Mouse (Mus musculus): ENCODE measurements around the gene Zfp646.

Zfp646 gene

GRCm38 (mm10) chr7:127919290-127919689 is 43.3 kb downstream of the Zfp646 start:
- DNase-seq (ENCODE audit: low spot score): no peak

- DNase-seq (ENCODE audit: low spot score): peak; percentile 57
Observed at GRCm38 (mm10) chr7:127921516-127921915, 45.5 kb downstream of the Zfp646 start.

DNA sequence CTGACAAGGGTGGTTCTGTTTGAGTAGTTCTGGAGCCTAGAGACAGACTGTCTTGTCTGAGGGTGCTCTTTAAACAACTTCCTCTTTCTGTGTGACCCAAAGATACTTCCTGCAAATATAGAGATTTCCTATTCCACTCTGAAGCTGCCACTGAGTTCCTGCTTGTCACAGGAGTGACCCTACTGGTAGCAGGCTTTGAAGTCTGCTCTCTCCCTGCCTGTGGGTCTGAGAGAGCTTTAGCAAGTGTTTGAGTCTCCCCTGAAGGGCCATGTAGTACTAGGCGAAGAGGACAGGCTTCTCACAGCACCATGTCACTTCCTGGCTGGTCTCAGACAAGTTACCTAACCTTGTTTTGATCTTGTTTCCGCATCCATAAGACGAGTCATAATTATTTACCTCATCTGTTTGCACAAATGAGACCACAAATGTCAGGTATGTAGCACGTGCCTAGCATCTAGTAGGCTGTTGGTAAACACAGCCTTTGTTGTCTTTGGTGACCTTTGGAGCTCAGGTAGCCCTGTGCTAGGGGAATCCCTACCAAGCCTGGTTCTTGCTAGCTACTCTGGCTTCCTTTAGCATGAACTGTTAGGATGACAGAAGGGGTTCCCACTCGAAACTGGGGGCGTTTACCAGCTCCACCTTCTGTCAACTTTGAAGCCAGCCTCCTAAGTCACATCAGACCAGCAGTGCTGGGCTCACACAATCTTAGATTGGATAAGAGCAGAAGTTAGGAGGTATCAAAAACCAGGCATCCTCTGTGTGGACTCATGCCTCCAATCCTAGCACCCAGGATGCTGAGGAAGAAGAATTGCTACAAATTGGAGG is 46.6 kb downstream of the Zfp646 start:
- DNase-seq (ENCODE audit: low spot score): no peak

GRCm38 (mm10) chr7:127923714-127924113 is 47.7 kb downstream of the Zfp646 start:
- no peak for DNase-seq (ENCODE audit: low spot score)

GRCm38 (mm10) chr7:127925252-127925651 is 49.2 kb downstream of the Zfp646 start:
- DNase-seq (ENCODE audit: low spot score): peak; percentile 38

- no peak for DNase-seq (ENCODE audit: low spot score)
Observed at GRCm38 (mm10) chr7:127926066-127926465, 50.0 kb downstream of the Zfp646 start.

DNA sequence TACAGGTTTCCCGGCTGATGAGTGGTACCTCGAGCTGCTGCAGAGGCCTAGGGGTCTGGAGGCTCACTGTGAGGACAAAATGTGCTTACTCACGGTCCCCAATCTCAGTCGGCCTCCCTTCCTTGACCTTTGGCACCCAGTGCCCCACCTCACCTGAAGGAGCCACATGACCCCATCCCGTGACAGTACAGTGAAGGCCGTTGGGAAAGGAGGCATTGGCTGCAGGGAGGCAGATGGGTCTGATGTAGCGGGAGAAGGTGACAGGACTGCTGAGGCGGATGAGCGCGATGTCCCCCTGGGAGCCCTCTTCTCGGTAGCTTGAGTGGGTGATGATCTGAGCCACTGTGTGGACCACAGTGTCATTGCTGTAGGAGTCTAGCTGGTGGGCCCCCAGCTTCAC is 50.8 kb downstream of the Zfp646 start:
- DNase-seq (ENCODE audit: low spot score): no peak

GRCm38 (mm10) chr7:127927726-127928125 is 51.7 kb downstream of the Zfp646 start:
- DNase-seq (ENCODE audit: low spot score): no peak

- DNase-seq (ENCODE audit: low spot score): no peak
Observed at GRCm38 (mm10) chr7:127928596-127928995, 52.6 kb downstream of the Zfp646 start.

GRCm38 (mm10) chr7:127929923-127930322 is 53.9 kb downstream of the Zfp646 start, which contains the start of gene Prss8:
TSS of gene Prss8 (minus strand) at chr7:127930104.
- DNase-seq (ENCODE audit: low spot score): peak; percentile 31

DNA sequence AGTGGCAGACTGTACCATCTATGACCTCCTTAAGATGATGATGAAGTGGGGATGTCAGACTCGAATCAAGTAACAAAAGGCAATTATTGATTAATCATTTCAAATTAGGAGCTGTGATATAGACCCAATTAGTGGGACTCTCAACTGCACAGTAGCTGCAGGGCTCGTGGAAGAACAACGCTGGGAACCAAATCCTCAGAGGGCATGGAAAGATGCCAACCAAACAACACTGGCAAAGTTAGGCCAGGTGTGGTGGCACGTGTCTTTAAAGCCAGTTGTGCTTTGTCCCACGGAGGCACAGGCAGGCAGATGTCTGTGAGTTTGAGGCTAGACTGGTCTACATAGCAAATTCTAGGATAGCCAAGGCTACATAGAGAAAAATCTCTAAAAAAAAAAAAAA is 54.6 kb downstream of the Zfp646 start:
- no peak for DNase-seq (ENCODE audit: low spot score)

DNA sequence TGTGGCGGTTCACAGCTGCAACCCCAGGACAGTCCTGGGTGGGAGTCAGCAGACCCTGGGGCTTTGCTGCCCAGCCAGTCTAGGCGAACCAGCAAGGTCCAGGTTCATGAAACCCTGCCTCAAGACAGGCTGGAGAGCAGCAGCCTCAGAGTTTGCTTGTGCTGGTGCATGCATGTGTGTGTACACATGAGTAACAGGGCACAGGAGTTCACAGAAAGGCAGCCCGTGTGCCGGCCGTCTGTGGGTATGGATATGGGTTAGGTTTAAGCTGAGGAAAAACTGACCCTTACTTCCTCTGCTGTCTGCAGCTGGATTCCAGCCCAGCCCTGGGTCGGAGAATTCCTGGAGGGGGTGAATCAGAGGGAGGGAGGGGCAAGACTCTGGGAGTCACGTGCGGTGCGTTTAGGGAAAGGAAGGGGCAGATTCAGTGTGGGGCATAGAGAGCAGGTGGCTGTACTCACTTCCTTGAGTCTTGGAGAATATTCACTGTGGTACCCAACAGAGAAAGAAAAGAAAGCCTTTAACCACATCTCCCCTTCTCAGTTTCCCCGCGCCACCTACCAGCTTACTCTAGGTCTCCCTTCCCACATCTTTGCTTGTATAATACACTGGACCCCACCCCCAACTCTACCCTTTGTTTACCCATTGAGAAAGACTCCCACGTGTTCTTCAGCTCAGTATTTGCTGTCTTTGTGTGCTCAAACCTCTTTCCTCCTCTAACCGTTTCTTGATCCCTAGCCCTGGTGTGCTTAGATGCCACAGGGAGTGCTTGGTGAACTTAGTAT is 55.5 kb downstream of the Zfp646 start:
- peak; percentile 30 for DNase-seq (ENCODE audit: low spot score)

- peak; percentile 82 for DNase-seq (ENCODE audit: low spot score)
Observed at GRCm38 (mm10) chr7:127932273-127933031, 56.4 kb downstream of the Zfp646 start.

DNA sequence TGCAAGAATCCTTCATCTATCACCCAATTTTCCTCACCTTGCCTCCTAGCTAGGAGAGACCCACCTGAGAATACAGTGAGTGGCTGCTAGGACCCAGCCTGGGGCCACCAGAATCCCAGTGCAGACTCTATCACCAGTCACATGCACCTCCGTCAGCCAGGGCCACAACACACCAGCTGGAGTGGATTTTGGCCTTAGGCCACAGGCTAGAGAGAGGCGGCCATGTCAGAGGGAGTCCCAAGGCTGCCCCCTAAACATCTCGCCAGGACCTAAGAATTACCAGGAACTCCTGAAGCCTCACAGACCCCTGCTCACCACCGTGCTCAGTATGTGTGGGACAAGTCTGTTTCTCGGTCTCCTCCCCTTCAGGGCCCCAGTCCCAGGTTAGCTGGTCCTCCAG is 58.1 kb downstream of the Zfp646 start:
- DNase-seq (ENCODE audit: low spot score): no peak

DNA sequence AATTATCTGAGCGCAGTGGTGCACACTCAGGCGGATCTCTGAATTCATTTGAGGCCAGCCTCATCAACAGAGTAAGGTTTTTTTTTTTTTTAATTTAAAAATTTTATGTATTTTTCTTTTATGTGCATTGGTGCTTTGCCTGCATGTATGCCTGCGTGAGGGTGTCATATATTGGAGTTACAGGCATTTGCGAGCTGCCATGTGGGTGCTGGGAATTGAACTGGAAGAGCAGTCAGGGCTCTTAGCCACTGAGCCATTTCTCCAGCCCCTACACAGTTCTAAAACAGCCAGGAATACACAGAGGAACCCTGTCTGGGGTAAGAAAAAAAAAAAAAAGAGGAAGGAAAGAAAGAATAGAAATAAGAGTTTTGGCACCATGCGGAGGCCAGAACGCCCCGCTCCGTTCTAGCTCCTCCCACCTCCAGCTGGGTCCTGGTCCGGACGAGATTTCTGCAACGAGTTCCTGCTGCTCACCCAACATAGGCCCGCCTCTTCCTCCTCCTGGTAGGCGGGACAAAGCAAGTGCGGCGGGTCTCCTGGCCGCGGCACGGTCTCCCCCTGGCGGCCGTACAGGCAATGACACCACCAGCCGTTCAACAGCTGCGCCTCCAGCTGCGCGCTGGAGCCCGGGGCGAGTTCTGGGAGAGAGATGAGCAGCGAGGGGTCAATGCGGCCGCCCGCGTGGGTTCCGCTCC is 59.2 kb downstream of the Zfp646 start:
- DNase-seq (ENCODE audit: low spot score): peak; percentile 98
